Mouse (Mus musculus) MEL (cell line): Measurements from ENCODE around the gene AC109138.7. TPM values are rescaled to one million over a fixed set of nuclear protein-coding genes. Genes with fewer than 3 reads are reported as not detected.

Experiments used
- DNase-seq: peaks from one replicate; pipeline ENCODE4 v3.0.0; 2011; ENCODE audit warnings: low read depth, low spot score
- H3K27ac ChIP-seq: 2 replicates; pipeline ENCODE4 v1.5.1; 2012; ENCODE audit warnings: low read depth, mild to moderate bottlenecking, control low read depth, low read length, moderate library complexity; ENCODE audit not compliant: control insufficient read depth
- H3K27me3 ChIP-seq, 2 experiments: fragments of 150-350 bp in 1 of 2; sonication (generic) in 1 of 2; 2 replicates each; pipeline ENCODE4 v1.6.1; 2012; ENCODE audit warnings: low read length in 2 of 2, mild to moderate bottlenecking in 2 of 2, improper control_type of control experiment in 1 of 2, moderate library complexity in 1 of 2; ENCODE audit not compliant: insufficient read depth in 2 of 2, control insufficient read depth in 1 of 2
- H3K36me3 ChIP-seq, 2 experiments: 2 replicates each; pipeline ENCODE4 v1.6.1; 2012 to 2014; ENCODE audit warnings: low read length in 2 of 2, improper control_type of control experiment in 1 of 2, inconsistent platforms in 1 of 2, mild to moderate bottlenecking in 1 of 2; ENCODE audit not compliant: insufficient read depth in 2 of 2, control insufficient read depth in 1 of 2
- H3K4me1 ChIP-seq, 2 experiments: fragments of 150-350 bp in 1 of 2; sonication (generic) in 1 of 2; 2 replicates each; pipeline ENCODE4 v1.6.1; 2012; ENCODE audit warnings: low read length in 2 of 2, improper control_type of control experiment in 1 of 2, mild to moderate bottlenecking in 1 of 2; ENCODE audit not compliant: insufficient read depth in 2 of 2, control insufficient read depth in 1 of 2
- H3K4me3 ChIP-seq, 2 experiments: fragments of 150-350 bp in 1 of 2; sonication (generic) in 1 of 2; 2 replicates each; pipeline ENCODE4 v1.5.1; 2012; ENCODE audit warnings: low read depth in 2 of 2, low read length in 2 of 2, mild to moderate bottlenecking in 2 of 2, moderate library complexity in 2 of 2, control low read depth in 1 of 2, improper control_type of control experiment in 1 of 2; ENCODE audit not compliant: control insufficient read depth in 1 of 2, insufficient read depth in 1 of 2
- H3K79me2 ChIP-seq: 2 replicates; pipeline ENCODE4 v1.6.1; 2012; ENCODE audit warnings: mild to moderate bottlenecking, low read length, moderate library complexity; ENCODE audit not compliant: control insufficient read depth, poor library complexity, insufficient read depth
- H3K9ac ChIP-seq: 2 replicates; pipeline ENCODE4 v1.6.1; 2012; ENCODE audit warnings: low read depth, mild to moderate bottlenecking, control low read depth, low read length, moderate library complexity; ENCODE audit not compliant: control insufficient read depth, poor library complexity, severe bottlenecking
- H3K9me3 ChIP-seq: fragments of 150-350 bp; sonication (generic); replicated peaks from 2 replicates; pipeline ENCODE4 v1.6.1; 2012; ENCODE audit warnings: mild to moderate bottlenecking, low read length, improper control_type of control experiment, moderate library complexity; ENCODE audit not compliant: insufficient read depth
- BHLHE40 ChIP-seq: IDR thresholded peaks from 2 replicates; pipeline ENCODE4 v1.6.1; 2012; ENCODE audit warnings: low read depth, mild to moderate bottlenecking, inconsistent platforms, low read length, improper control_type of control experiment, borderline replicate concordance
- CHD1 ChIP-seq: IDR thresholded peaks from 2 replicates; pipeline ENCODE4 v1.6.1; 2012; ENCODE audit warnings: low read depth, mild to moderate bottlenecking, inconsistent platforms, low read length, improper control_type of control experiment
- CHD2 ChIP-seq: IDR thresholded peaks from 2 replicates; pipeline ENCODE4 v1.6.1; 2011; ENCODE audit warnings: low read length, improper control_type of control experiment
- CTCF ChIP-seq, 3 experiments: IDR thresholded peaks in 2 of 3; conservative IDR thresholded peaks in 1 of 3; 2 replicates each; pipeline ENCODE4 v1.5.1; 2011 to 2012; ENCODE audit warnings: low read length in 3 of 3, low read depth in 2 of 3, mild to moderate bottlenecking in 2 of 3, improper control_type of control experiment in 1 of 3, inconsistent platforms in 1 of 3, mixed read lengths in 1 of 3, moderate library complexity in 1 of 3; ENCODE audit not compliant: control insufficient read depth in 1 of 3, insufficient read depth in 1 of 3, poor library complexity in 1 of 3, severe bottlenecking in 1 of 3
- E2F4 ChIP-seq: IDR thresholded peaks from 2 replicates; pipeline ENCODE4 v1.6.1; 2011; ENCODE audit warnings: low read depth, low read length, improper control_type of control experiment, borderline replicate concordance
- ETS1 ChIP-seq: IDR thresholded peaks from 2 replicates; pipeline ENCODE4 v1.6.1; 2012; ENCODE audit warnings: low read depth, mild to moderate bottlenecking, inconsistent platforms, low read length, improper control_type of control experiment, moderate library complexity
- HCFC1 ChIP-seq: IDR thresholded peaks from 2 replicates; pipeline ENCODE4 v1.6.1; 2012; ENCODE audit warnings: low read depth, mild to moderate bottlenecking, inconsistent platforms, low read length, improper control_type of control experiment, moderate library complexity
- JUND ChIP-seq: IDR thresholded peaks from 2 replicates; pipeline ENCODE4 v1.6.1; 2011; ENCODE audit warnings: low read depth, mild to moderate bottlenecking, improper control_type of control experiment, low read length
- NRF1 ChIP-seq: IDR thresholded peaks from 2 replicates; pipeline ENCODE4 v1.6.1; 2014; ENCODE audit warnings: low read depth, mild to moderate bottlenecking, inconsistent platforms, low read length, improper control_type of control experiment, moderate library complexity; ENCODE audit not compliant: poor library complexity, insufficient read depth, severe bottlenecking
- POLR2AphosphoS2 ChIP-seq: IDR thresholded peaks from 2 replicates; pipeline ENCODE4 v1.6.1; 2011; ENCODE audit warnings: low read length, improper control_type of control experiment
- POLR2AphosphoS5 ChIP-seq: IDR thresholded peaks from 2 replicates; pipeline ENCODE4 v1.6.1; 2012; ENCODE audit warnings: low read depth, borderline replicate concordance, mild to moderate bottlenecking, inconsistent platforms, low read length, moderate library complexity, mixed read lengths
- RAD21 ChIP-seq: IDR thresholded peaks from 2 replicates; pipeline ENCODE4 v1.6.1; 2011; ENCODE audit warnings: mild to moderate bottlenecking, low read depth, low read length, improper control_type of control experiment
- SIN3A ChIP-seq: IDR thresholded peaks from 2 replicates; pipeline ENCODE4 v1.6.1; 2012; ENCODE audit warnings: low read length, improper control_type of control experiment, inconsistent platforms
- SMC3 ChIP-seq: IDR thresholded peaks from 2 replicates; pipeline ENCODE4 v1.6.1; 2011; ENCODE audit warnings: low read depth, low read length, improper control_type of control experiment
- TBP ChIP-seq: IDR thresholded peaks from 2 replicates; pipeline ENCODE4 v1.8.0; 2011; ENCODE audit warnings: low read depth, low read length, improper control_type of control experiment
- TCF12 ChIP-seq: IDR thresholded peaks from 2 replicates; pipeline ENCODE4 v1.6.1; 2014; ENCODE audit warnings: low read depth, mild to moderate bottlenecking, inconsistent platforms, low read length, improper control_type of control experiment, moderate library complexity
- USF1 ChIP-seq: IDR thresholded peaks from 2 replicates; pipeline ENCODE4 v1.6.1; 2014; ENCODE audit warnings: low read depth, mild to moderate bottlenecking, inconsistent platforms, low read length, improper control_type of control experiment, moderate library complexity
- ZKSCAN1 ChIP-seq: IDR thresholded peaks from 2 replicates; pipeline ENCODE4 v1.6.1; 2012; ENCODE audit warnings: low read depth, mild to moderate bottlenecking, inconsistent platforms, low read length, improper control_type of control experiment, moderate library complexity
- ZMIZ1 ChIP-seq: IDR thresholded peaks from 2 replicates; pipeline ENCODE4 v1.6.1; 2012; ENCODE audit warnings: low read depth, mild to moderate bottlenecking, inconsistent platforms, low read length, improper control_type of control experiment, moderate library complexity
- ZNF384 ChIP-seq: IDR thresholded peaks from 2 replicates; pipeline ENCODE4 v1.6.1; 2012; ENCODE audit warnings: low read depth, mild to moderate bottlenecking, inconsistent platforms, low read length, improper control_type of control experiment
- polyA plus RNA-seq, 2 experiments: library from polyadenylated mRNA; stranded (reverse) in 1 of 2; unstranded in 1 of 2; fragments of >175 nt in 1 of 2; fragments of >200 nt in 1 of 2; gene quantifications; 2 replicates each; pipeline versions ENCODE4 v1.2.1 to v1.2.4; 2012; ENCODE audit warnings: low replicate concordance in 2 of 2, low read depth in 1 of 2; ENCODE audit not compliant: insufficient read length in 2 of 2, insufficient read depth in 1 of 2, missing spikeins in 1 of 2
- total RNA-seq: library from RNA; depleted of rRNA; stranded (reverse); fragments of 300-350 nt; gene quantifications from 2 replicates; pipeline ENCODE4 v1.2.3, GENCODE M21; 2012

AC109138.7 gene
- total and polyA plus RNA-seq, 3 experiments: not detected

GRCm38 (mm10) chr19:4213524-4213974, 608 bp upstream of the AC109138.7 start:
- TF ChIP-seq BHLHE40: no peak
- no peak for TF ChIP-seq ZNF384
- no peak for TF ChIP-seq CTCF (IDR thresholded peaks at IDR 0.05 in 2 of 3, conservative IDR thresholded peaks at IDR 0.05 in 1 of 3; ENCODE audit: control insufficient read depth in 1 of 3, insufficient read depth in 1 of 3, low read depth in 2 of 3, low read length in 3 of 3, poor library complexity in 1 of 3, severe bottlenecking in 1 of 3)
- no peak for TF ChIP-seq ETS1
- TF ChIP-seq E2F4: no peak
- no peak for TF ChIP-seq USF1
- no peak for TF ChIP-seq SIN3A
- no peak for TF ChIP-seq HCFC1
- no peak for TF ChIP-seq ZMIZ1
- no peak for TF ChIP-seq CHD1
- TF ChIP-seq RAD21: no peak
- no peak for TF ChIP-seq POLR2AphosphoS2
- TF ChIP-seq SMC3: no peak
- TF ChIP-seq TBP: no peak
- Histone ChIP-seq H3K27ac (no peak overlapping the region), H3K27me3 (peaks cover 10 to 18% of the 10 kb centered on the region in 2 experiments), H3K9ac (peak overlapping the region; percentile 80; the same call in 1 of the 2 replicates), H3K9me3 (no peaks in the 10 kb centered on the region), H3K79me2 (peaks cover 2% of the 10 kb centered on the region; the same call in 1 of the 2 replicates), H3K4me3 (peak overlapping the region; percentile 67 to 92; a peak in 2 of 4 replicates), H3K36me3 (peaks cover 0 to 13% of the 10 kb centered on the region in 2 experiments; a peak in 2 of 4 replicates), H3K4me1 (peaks cover under 1 to 19% of the 10 kb centered on the region in 2 experiments)
- no peak for DNase-seq

GRCm38 (mm10) chr19:4214771-4215450, 754 bp downstream of the AC109138.7 start:
- peak overlapping the region; percentile 80 for H3K9ac ChIP-seq
- peak overlapping the region; percentile 67 to 92 for H3K4me3 ChIP-seq
- H3K79me2 ChIP-seq: peaks cover 2% of the 10 kb centered on the region; the same call in 1 of the 2 replicates
- TF ChIP-seq ZNF384: no peak
- H3K36me3 ChIP-seq: peaks cover 0 to 13% of the 10 kb centered on the region in 2 experiments; a peak in 2 of 4 replicates
- H3K27me3 ChIP-seq: peaks cover 10 to 18% of the 10 kb centered on the region in 2 experiments
- no peak overlapping the region for H3K27ac ChIP-seq
- no peak for DNase-seq
- H3K9me3 ChIP-seq: no peaks in the 10 kb centered on the region
- peaks cover 2 to 18% of the 10 kb centered on the region in 2 experiments; a peak in 3 of 4 replicates for H3K4me1 ChIP-seq

GRCm38 (mm10) chr19:4215451-4215840, 1.3 kb downstream of the AC109138.7 start:
- no peak overlapping the region for H3K27ac ChIP-seq
- TF ChIP-seq ETS1: no peak
- TF ChIP-seq NRF1: no peak
- no peak for TF ChIP-seq BHLHE40
- no peak for TF ChIP-seq TCF12
- no peak for TF ChIP-seq JUND
- TF ChIP-seq CHD1: no peak
- no peak for TF ChIP-seq ZKSCAN1
- TF ChIP-seq POLR2AphosphoS5: no peak
- TF ChIP-seq CHD2: no peak
- TF ChIP-seq, all 39 proteins: peak for 0
- no peak for DNase-seq
- Histone ChIP-seq H3K4me1 (peaks cover 4 to 23% of the 10 kb centered on the region in 2 experiments), H3K36me3 (peaks cover 0 to 18% of the 10 kb centered on the region in 2 experiments; a peak in 2 of 4 replicates), H3K27me3 (peaks cover 10 to 18% of the 10 kb centered on the region in 2 experiments), H3K9me3 (no peaks in the 10 kb centered on the region), H3K79me2 (peaks cover 2% of the 10 kb centered on the region; the same call in 1 of the 2 replicates), H3K9ac (no peak overlapping the region; the same call in 1 of the 2 replicates), H3K4me3 (peak overlapping the region in 1 of 2 experiments; percentile 92; a peak in 1 of 4 replicates)
